Mouse (Mus musculus): ENCODE results near the gene Cpeb2. TPM values are rescaled to one million over a fixed set of nuclear protein-coding genes. Genes with fewer than 3 reads are reported as not detected.

The Cpeb2 gene
- polyA plus RNA-seq (2017; shearing (Covaris generic)), result 1 to 10 TPM; 1.9 to 2.8 (median 2.4) TPM

DNA sequence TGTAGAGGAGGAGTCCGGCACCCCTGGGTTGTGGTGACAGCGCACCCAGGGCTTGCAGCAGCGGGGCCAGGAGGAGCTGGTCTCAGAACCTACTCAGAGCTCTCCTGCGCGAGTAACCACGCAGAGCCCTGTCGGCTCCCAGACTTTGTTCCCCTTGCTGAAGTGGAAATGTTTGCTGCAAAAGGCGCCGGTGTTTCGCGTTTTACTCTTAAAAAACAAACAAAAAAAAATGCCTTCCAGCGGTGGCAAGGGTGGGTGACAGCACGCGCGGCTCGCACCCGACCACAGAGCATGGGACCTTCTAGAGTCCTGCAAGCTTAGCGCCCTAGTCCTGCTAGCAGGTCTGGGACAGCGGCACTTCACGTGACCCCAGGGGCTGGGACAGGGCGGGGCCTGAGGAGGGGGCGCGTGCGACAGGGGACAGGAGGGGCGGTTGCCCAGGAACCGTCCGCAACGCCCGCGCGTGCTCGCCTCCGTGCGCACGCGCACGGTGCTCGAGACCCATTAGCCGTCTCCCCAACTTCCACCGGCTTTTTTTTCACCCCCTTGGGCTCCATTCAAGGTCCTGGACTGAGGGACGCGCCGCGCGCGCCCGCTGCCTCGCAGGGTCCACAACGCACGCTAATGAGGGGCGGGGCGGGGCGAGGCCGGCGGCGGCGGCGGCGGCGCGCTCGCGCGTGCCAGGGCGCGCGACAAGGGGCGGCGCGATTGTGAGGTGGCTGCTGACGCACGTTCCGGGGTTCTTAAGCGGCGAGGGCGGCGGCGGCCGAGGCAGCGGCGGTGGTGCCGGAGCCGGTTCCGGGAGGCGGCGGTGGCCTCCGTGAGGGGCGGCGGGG is at the start of gene Cpeb2:
TSS of gene Cpeb2 (plus strand) at position 691 of the 836 bp plus-strand sequence.
- ATAC-seq, result peak; percentile 61

DNA sequence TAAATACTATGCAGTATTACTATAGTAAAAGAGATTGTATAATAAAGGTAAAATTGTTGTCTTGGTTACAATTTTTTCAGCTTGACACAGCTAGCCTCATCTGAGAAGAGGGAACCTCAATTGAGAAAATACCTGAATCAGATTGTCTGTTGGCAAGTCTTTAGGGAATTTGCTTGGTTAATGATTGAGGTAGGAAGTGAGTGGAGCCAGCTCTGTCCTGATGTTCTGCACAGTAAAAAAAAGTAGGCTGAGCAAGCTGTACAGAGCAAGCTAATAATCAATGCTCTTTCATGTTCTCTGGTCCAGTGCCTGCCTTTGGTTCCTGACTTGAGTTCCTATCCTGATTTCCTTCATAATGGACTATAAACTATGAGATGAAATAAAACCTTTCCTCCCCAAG is 49.4 kb upstream of the Cpeb2 start:
- no peak for ATAC-seq

GRCm38 (mm10) chr5:43184834-43185233 is 48.1 kb upstream of the Cpeb2 start:
- ATAC-seq, result no peak

DNA sequence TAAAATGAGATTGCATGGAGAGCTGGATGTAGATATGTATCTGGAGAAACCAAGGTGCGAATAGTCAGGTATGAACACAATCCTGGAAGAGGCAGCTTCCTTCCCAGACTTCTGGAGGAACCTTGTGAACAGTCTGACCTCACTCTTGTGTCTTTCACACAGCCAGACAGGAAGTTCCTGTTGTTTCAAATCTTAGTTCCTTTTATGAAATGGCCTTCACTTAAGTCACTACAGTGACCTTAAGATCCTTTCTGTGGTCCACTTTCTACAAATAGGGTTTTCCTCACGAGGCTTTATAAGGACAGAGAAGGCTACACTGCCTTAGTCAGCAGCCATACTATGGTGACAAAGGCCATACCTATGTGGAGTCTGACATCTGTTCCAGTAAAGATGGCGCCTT is 47.5 kb upstream of the Cpeb2 start:
- ATAC-seq, result no peak

DNA sequence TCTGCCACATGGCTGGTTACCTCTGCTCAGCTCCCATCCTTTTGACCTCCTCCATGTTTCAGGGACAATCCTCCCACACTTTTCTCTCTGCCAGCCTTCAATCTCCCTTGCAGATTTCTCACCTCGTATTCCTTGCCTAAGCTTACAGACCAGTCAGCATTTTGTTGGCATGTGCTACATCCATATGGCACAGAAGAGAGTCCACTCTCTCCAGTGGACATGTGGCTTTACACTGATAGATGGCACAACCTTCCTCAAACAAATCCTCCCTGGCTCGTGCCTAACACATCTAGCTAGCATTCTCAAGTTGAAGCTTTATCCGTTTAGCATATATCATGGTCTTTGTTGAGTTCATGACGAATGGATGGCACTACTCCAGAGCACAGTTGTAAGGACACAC is 32.3 kb upstream of the Cpeb2 start:
- ATAC-seq, result no peak

DNA sequence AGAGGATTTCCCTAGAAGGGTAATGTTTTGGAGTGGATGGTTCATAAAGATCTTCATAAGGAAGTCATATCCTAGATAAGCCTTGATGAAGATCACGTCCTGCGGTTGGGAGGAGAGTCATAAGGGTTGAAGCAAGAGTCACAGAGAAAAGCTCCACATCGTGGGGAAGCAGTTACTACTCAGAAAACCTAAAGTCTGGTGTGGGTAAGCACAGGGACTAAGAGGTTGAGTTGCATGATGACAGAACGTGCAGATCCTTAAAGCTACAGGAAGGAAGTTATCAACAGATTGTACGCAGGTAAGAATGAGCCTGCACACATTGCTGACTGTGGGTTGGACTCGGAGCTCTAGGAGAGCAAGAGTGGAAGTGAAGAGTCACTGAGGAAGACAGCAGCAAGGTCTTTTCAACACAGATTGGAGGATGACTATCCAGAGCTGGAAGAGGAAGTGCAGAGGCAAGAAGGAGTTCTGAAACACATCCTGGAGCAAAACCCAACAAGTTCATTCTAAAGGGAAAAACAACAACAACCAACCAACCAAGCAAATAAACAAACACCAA is 26.4 kb upstream of the Cpeb2 start:
- no peak for ATAC-seq

GRCm38 (mm10) chr5:43217468-43217867 is 15.5 kb upstream of the Cpeb2 start:
- ATAC-seq, result no peak

DNA sequence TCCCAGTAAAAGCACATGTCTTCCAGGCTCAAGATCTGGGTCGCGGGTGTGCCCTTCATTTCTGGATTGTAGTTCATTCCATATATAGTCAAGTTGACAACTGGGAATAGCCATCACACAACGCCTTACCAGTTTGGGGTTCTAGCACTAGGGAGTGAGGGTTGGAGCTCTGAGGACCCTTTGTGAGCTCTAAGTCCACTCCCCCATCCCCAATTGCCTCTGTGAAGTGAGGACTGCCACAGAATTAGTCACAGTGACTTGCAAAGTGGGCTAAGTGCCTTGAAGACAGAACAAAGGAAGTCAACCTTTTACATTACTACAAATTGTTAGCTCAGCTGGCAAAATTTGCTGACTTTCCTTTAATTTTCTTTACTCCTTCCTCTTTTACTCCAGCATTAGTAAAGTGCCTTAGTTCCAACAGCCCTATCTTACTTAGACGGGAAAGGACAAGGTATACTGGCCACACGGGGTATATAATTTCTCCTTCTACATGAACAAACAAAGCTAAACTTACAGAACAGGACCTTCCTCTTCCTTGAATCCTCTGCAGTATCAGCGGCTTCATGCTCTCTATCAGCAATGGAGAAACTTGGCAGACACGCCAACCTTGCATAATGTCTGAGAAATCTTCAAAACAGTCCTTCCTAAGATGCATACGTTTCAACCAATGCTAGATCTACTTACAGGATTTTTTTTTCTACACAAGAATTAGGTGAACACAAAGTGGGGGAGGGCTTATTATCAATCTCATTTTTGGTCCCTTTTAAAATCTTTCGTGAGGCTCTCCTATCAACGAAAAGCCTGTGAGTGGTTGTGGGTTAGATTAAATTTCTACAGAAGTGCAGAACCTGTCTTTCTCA is 14.8 kb upstream of the Cpeb2 start:
- no peak for ATAC-seq

- no peak for ATAC-seq
These were observed 14.2 kb upstream of the Cpeb2 start for GRCm38 (mm10) chr5:43218847-43219132.

DNA sequence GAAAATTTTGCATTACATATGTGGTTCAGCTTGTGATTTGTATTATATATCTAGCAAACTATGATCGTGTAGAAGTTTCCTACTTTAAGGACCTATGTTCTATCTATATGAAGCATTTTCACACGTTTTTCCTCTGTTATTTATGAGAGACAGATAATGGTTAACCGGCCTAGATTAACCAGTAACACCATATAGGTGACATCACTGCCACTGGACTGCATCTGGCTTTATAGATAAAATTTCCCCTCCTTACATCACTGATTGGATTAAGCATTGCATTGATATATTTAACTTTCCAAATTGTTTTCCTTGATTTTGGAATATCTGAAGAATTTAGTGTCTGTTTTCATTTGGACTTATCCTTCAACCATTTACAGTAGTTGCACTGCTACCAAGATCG is 9.6 kb upstream of the Cpeb2 start:
- no peak for ATAC-seq

GRCm38 (mm10) chr5:43224245-43224644 is 8.7 kb upstream of the Cpeb2 start:
- ATAC-seq, result no peak

- ATAC-seq, result no peak
These were observed 6.8 kb upstream of the Cpeb2 start for GRCm38 (mm10) chr5:43226160-43226559.

DNA sequence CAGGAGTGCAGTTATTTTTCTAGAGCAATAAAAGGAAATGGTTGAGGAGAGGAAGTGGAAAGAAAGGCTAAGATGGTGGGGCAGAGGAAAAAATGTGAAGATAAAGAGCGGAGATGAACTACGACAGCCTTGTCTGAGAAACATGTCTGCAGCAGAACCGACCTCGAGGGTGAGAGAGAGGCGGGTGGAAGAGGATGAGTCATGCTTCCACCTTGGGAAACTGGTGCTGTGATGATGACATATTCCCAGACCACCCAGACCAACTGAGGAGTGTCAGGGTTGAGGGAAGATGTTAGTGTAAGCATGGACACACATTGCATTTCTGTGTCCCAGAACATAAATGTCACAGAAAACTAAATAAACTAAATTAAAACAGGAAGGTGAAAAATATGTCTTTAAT is 5.4 kb upstream of the Cpeb2 start:
- ATAC-seq, result no peak

- no peak for ATAC-seq
These were observed 1.9 kb upstream of the Cpeb2 start for GRCm38 (mm10) chr5:43231061-43231460.

DNA sequence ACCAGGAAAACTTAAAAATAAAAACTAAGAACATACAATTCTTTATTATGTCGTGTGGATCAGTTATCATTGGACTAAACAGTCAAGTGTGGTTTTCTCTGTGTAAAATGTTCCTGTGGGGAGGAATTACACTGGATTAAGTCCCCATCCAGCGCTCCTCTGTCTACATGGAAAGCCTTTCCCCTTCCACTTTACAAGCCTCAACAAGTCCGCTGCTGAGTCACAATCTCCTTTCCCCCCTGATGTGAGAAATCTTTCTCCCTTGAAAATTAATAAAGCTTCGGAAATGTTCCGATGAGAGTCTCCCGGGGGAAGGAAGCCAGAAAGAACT is 856 bp upstream of the Cpeb2 start:
- no peak for ATAC-seq

DNA sequence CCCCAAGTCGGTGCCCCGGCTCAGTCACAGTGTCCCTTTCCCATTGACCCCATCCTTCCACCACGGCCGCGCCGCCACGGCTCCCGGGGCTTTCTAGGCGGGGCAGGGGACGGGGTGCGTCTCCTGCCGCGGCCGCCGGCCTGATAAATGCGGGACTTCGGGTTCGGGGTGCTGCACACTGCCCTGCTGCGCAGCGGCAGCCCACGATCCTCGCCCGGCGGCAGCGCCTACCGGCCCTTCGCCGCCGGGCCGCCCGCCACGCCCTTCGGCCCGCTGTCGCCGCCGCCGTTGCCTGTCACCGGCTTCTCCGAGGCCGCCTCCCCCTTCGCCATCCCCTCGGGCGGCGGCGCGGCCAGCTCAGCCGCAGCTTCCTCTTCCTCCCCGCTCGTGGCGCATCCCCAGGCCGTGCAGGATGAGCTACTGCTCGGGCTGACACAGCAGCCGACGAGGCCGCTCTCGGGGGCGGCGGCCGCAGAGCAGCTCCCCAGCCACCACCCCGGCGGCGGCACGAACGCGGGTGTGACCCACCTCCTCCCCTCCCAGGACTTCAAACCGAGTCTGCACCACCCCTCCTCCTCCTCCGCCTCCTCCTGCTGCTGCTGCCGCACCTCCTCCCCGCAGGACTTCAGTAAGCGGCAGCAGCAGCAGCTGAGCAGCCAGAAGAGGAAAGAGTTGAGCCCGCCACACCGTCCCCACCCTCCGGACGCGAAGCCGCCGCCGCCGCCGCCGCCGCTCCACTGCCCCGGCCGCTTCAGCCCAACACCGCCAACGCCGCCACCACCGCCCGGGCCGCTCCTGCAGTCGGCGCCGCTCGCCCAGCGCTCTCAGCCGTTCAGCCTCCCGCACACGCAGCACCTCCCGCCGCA is 579 bp downstream of the Cpeb2 start:
- ATAC-seq, result peak; percentile 60

GRCm38 (mm10) chr5:43234321-43235185 is 1.6 kb downstream of the Cpeb2 start:
- peak; percentile 6 for ATAC-seq

GRCm38 (mm10) chr5:43235186-43235785 is 2.3 kb downstream of the Cpeb2 start:
- no peak for ATAC-seq

GRCm38 (mm10) chr5:43235997-43236396 is 3.0 kb downstream of the Cpeb2 start:
- ATAC-seq, result no peak

DNA sequence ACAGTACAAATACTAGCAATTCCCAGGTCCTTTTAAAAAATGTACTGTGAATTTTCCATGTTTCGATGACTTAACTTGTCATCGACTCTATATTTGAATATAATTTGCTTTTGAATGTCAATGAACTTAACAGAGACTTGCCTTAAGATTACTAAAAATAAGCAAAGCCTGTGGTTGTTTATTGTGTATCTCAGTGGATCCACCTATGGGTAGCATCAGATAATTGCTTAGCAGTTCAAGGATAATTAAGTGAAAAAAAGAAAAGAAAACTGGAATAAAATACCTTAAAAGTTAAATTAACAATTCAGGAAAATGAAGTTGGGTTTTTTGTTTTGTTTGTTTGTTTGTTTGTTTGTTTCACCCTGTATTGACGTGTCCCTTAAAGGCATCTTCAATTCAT is 3.5 kb downstream of the Cpeb2 start:
- ATAC-seq, result no peak

GRCm38 (mm10) chr5:43237238-43237637 is 4.3 kb downstream of the Cpeb2 start:
- no peak for ATAC-seq

Data from inflammation-experienced regulatory T-cells, adult 6 months (primary cell).